Mouse (Mus musculus) layer of hippocampus, adult 11-12 months (tissue): ENCODE data around the gene Apaf1.

Source experiments
- DNase-seq: peaks from one replicate; pipeline ENCODE4 v3.0.0; 2022; ENCODE audit warnings: low spot score

Apaf1 gene

GRCm38 (mm10) chr10:90974491-90974890 lies 108.1 kb downstream of the Apaf1 start:
- DNase-seq, result no peak

GRCm38 (mm10) chr10:90974084-90974483 lies 108.5 kb downstream of the Apaf1 start:
- DNase-seq, result no peak

GRCm38 (mm10) chr10:90970560-90970959 lies 112.0 kb downstream of the Apaf1 start:
- DNase-seq, result no peak

GRCm38 (mm10) chr10:90969355-90970174 lies 113.0 kb downstream of the Apaf1 start:
- DNase-seq, result no peak

- DNase-seq, result no peak
Observed at GRCm38 (mm10) chr10:90968247-90968646, 114.3 kb downstream of the Apaf1 start.

- peak; percentile 87 for DNase-seq
Observed at GRCm38 (mm10) chr10:90966821-90967220, 115.7 kb downstream of the Apaf1 start.

- no peak for DNase-seq
Observed at GRCm38 (mm10) chr10:90965671-90966315, 116.8 kb downstream of the Apaf1 start.

- DNase-seq, result no peak
Observed at GRCm38 (mm10) chr10:90964511-90964910, 118.1 kb downstream of the Apaf1 start.

- no peak for DNase-seq
Observed at GRCm38 (mm10) chr10:90960374-90960773, 122.2 kb downstream of the Apaf1 start.

GRCm38 (mm10) chr10:90953821-90954220 lies 128.7 kb downstream of the Apaf1 start:
- no peak for DNase-seq

GRCm38 (mm10) chr10:90953103-90953709 lies 129.4 kb downstream of the Apaf1 start:
- no peak for DNase-seq

- DNase-seq, result no peak
Observed at GRCm38 (mm10) chr10:90947608-90948373, 134.8 kb downstream of the Apaf1 start.

GRCm38 (mm10) chr10:90947043-90947442 lies 135.5 kb downstream of the Apaf1 start:
- DNase-seq, result no peak

GRCm38 (mm10) chr10:90942001-90942700 lies 140.4 kb downstream of the Apaf1 start:
- no peak for DNase-seq

- no peak for DNase-seq
Observed at GRCm38 (mm10) chr10:90940521-90941520, 141.7 kb downstream of the Apaf1 start.
